Mouse (Mus musculus) stomach, postnatal 0 days (tissue): ENCODE measurements around the gene Klf15. TPM values are rescaled to one million over a fixed set of nuclear protein-coding genes. Genes with fewer than 3 reads are reported as not detected.

Source experiments
- ATAC-seq: fragments of 200-750 bp; cut with Nextera tagmentation; 2 replicates; pipeline ENCODE4 v1.8.0; 2017; ENCODE audit not compliant: low FRiP score, low TSS enrichment
- DNase-seq: peaks from one replicate; pipeline ENCODE4 v3.0.0-alpha.2; 2016; ENCODE audit warnings: low spot score
- H3K27ac ChIP-seq: fragments of 300-500 bp; sonication (generic); replicated peaks from 2 replicates; pipeline ENCODE4 v1.5.1; 2014; ENCODE audit warnings: mild to moderate bottlenecking, control low read depth
- H3K27me3 ChIP-seq: fragments of 300-500 bp; sonication (generic); 2 replicates; pipeline ENCODE4 v1.6.1; 2014; ENCODE audit warnings: low read length; ENCODE audit not compliant: control insufficient read depth, insufficient read depth
- H3K36me3 ChIP-seq: fragments of 300-500 bp; sonication (generic); 2 replicates; pipeline ENCODE4 v1.6.1; 2014; ENCODE audit warnings: low read length, mixed read lengths; ENCODE audit not compliant: control insufficient read depth, insufficient read depth
- H3K4me1 ChIP-seq: fragments of 300-500 bp; sonication (generic); replicated peaks from 2 replicates; pipeline ENCODE4 v1.6.1; 2014; ENCODE audit warnings: antibody characterized with exemption; ENCODE audit not compliant: control insufficient read depth, insufficient read depth
- H3K4me2 ChIP-seq: fragments of 300-500 bp; sonication (generic); replicated peaks from 2 replicates; pipeline ENCODE4 v1.6.1; 2014; ENCODE audit warnings: low read depth, mild to moderate bottlenecking, control low read depth, moderate library complexity
- H3K4me3 ChIP-seq: fragments of 300-500 bp; sonication (generic); 2 replicates; pipeline ENCODE4 v1.5.1; 2014; ENCODE audit warnings: low read depth, low read length, control low read depth
- H3K9ac ChIP-seq: fragments of 300-500 bp; sonication (generic); 2 replicates; pipeline ENCODE4 v1.6.1; 2014; ENCODE audit warnings: mild to moderate bottlenecking, low read length, control low read depth, mixed read lengths
- H3K9me3 ChIP-seq: fragments of 300-500 bp; sonication (generic); 2 replicates; pipeline ENCODE4 v1.6.1; 2016; ENCODE audit warnings: low read length; ENCODE audit not compliant: control insufficient read depth
- CTCF ChIP-seq: IDR thresholded peaks from 2 replicates; pipeline ENCODE4 v1.5.1; 2016; ENCODE audit warnings: antibody characterized with exemption, low read depth, mild to moderate bottlenecking, moderate library complexity
- EP300 ChIP-seq: optimal IDR thresholded peaks from 2 replicates; pipeline ENCODE3; 2016; ENCODE audit warnings: antibody characterized with exemption
- WGBS: fragments of 180-500 bp; shearing (Covaris S2); extraction: QIAGEN DNeasy Blood & Tissue Kit; methylation state at CpG from one replicate; pipeline ENCODE4 v1.1.7; 2014; 5-methylcytosine and 5-hydroxymethylcytosine counted together
- polyA plus RNA-seq: library from polyadenylated mRNA; unstranded; fragments of >200 nt; fragmentation: Nextera tagmentation; extraction: Ambion mirVana; gene quantifications from 2 replicates; pipeline ENCODE4 v1.2.1, GENCODE M21; 2015

Gene Klf15
- polyA plus RNA-seq, 1 experiment from 2014 or later, result 4.1 TPM

DNA sequence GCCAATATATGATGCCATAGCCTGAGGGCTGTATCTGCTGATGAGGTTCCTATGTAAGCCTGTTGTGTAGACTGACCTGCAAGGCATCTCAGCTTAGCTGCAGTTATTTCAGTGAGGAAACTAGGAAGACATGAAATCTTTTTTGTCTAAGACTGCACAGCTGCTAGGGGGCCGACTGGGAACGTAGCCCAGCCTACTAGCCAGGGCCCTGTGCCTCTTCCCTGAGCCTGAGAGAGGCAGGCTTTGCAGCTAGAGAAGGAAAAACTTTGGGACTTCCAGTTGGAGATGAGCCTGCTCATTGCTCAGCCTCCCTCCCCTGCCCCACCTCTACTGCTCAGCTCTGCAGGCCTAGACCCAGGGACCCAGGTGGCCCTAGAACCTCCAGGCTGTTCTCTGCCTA is 30.9 kb upstream of the Klf15 start:
- Histone ChIP-seq H3K4me2 (no peak overlapping the region), H3K36me3 (no peaks in the 10 kb centered on the region), H3K9me3 (no peaks in the 10 kb centered on the region), H3K4me1 (no peaks in the 10 kb centered on the region; the same call in 1 of the 2 replicates), H3K27ac (no peak overlapping the region), H3K27me3 (no peaks in the 10 kb centered on the region), H3K4me3 (no peak overlapping the region), H3K9ac (no peak overlapping the region)
- no peak for TF ChIP-seq CTCF
- TF ChIP-seq EP300, result no peak
- DNase-seq, result no peak
- 52% methylated on average over 2 of the region's 2 CpGs for WGBS
- ATAC-seq, result no peak

GRCm38 (mm10) chr6:90434687-90435086 is 27.7 kb upstream of the Klf15 start:
- H3K4me1 ChIP-seq, result no peaks in the 10 kb centered on the region
- ATAC-seq (peak; percentile 78), DNase-seq (peak; percentile 19)
- H3K9me3 ChIP-seq, result no peaks in the 10 kb centered on the region
- no peak overlapping the region for H3K27ac ChIP-seq
- H3K36me3 ChIP-seq, result no peaks in the 10 kb centered on the region
- no peak overlapping the region for H3K4me2 ChIP-seq
- no peak overlapping the region for H3K9ac ChIP-seq
- WGBS, result 63% methylated on average over 3 of the region's 3 CpGs
- H3K27me3 ChIP-seq, result no peaks in the 10 kb centered on the region
- no peak overlapping the region for H3K4me3 ChIP-seq
- TF ChIP-seq EP300 (no peak), CTCF (no peak)

- Histone ChIP-seq H3K4me1 (no peaks in the 10 kb centered on the region), H3K4me3 (no peak overlapping the region), H3K27me3 (no peaks in the 10 kb centered on the region), H3K9ac (no peak overlapping the region), H3K4me2 (no peak overlapping the region), H3K9me3 (no peaks in the 10 kb centered on the region), H3K36me3 (no peaks in the 10 kb centered on the region), H3K27ac (no peak overlapping the region)
- TF ChIP-seq EP300 (no peak), CTCF (peak; percentile 83)
- ATAC-seq (peak; percentile 94), DNase-seq (peak; percentile 89)
- WGBS, result 14% methylated on average over 11 of the region's 11 CpGs
These were observed 27.2 kb upstream of the Klf15 start for GRCm38 (mm10) chr6:90435195-90435618.

GRCm38 (mm10) chr6:90436192-90436907 is 26.0 kb upstream of the Klf15 start:
- no peak for TF ChIP-seq EP300
- TF ChIP-seq CTCF, result no peak
- H3K36me3 ChIP-seq, result no peaks in the 10 kb centered on the region
- no peak overlapping the region for H3K4me2 ChIP-seq
- DNase-seq (no peak), ATAC-seq (no peak)
- no peaks in the 10 kb centered on the region for H3K27me3 ChIP-seq
- H3K9me3 ChIP-seq, result no peaks in the 10 kb centered on the region
- WGBS, result 72% methylated on average over 10 of the region's 10 CpGs
- H3K27ac ChIP-seq, result no peak overlapping the region
- no peak overlapping the region for H3K9ac ChIP-seq
- no peak overlapping the region for H3K4me3 ChIP-seq
- no peaks in the 10 kb centered on the region for H3K4me1 ChIP-seq

DNA sequence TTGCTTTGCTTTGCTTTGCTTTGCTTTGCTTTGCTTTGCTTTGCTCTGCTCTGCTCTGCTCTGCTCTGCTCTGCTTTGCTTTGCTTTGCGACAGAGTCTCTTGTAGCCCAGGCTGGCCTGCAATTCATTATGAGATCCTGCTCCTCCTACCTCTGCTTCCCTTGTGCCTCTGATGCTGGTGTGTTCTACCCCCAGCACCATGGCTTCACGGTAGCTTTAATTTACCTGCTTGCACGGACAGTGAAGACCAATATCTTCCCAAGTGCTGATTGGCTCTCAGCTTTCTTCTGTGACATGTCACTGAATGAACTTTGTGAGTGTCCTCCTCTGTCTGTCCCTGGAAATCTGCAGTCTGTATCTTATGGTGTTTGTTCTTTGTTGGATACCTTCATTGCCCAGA is 25.3 kb upstream of the Klf15 start:
- no peak overlapping the region for H3K4me2 ChIP-seq
- 90% methylated on average over 3 of the region's 3 CpGs for WGBS
- H3K27ac ChIP-seq, result no peak overlapping the region
- no peak for TF ChIP-seq EP300
- TF ChIP-seq CTCF, result no peak
- H3K36me3 ChIP-seq, result no peaks in the 10 kb centered on the region
- DNase-seq, result no peak
- no peaks in the 10 kb centered on the region for H3K4me1 ChIP-seq
- H3K9ac ChIP-seq, result no peak overlapping the region
- H3K27me3 ChIP-seq, result no peaks in the 10 kb centered on the region
- H3K9me3 ChIP-seq, result no peaks in the 10 kb centered on the region
- ATAC-seq, result no peak
- H3K4me3 ChIP-seq, result no peak overlapping the region

DNA sequence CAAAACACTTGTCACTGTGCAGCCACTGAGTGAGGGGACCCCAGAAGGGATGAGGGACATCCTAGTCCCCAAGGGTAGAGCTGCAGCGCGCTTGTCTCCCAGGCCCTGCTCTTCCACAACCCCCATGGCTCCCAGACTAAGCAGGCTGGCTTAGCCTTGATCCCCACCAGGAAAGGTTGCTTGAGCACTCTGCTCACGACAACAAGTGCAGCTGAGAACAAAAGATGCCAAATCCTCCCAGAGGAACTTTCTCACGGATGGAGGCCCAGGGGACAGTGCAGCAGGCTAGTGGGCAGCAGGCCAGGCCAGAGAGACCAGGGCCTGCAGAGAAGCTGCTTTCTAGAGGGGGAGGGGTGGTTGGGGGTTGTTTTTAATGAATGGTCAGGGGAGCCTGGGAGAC is 15.5 kb upstream of the Klf15 start:
- no peak overlapping the region for H3K27ac ChIP-seq
- no peaks in the 10 kb centered on the region for H3K36me3 ChIP-seq
- no peak overlapping the region for H3K4me2 ChIP-seq
- no peak overlapping the region for H3K4me3 ChIP-seq
- H3K9me3 ChIP-seq, result no peaks in the 10 kb centered on the region
- ATAC-seq, result no peak
- TF ChIP-seq EP300, result no peak
- no peak for TF ChIP-seq CTCF
- no peaks in the 10 kb centered on the region for H3K27me3 ChIP-seq
- H3K4me1 ChIP-seq, result no peaks in the 10 kb centered on the region
- 54% methylated on average over 4 of the region's 4 CpGs for WGBS
- H3K9ac ChIP-seq, result no peak overlapping the region
- DNase-seq, result no peak
